24 mouse cellular contexts compared by ENCODE assay signal in genomic region chr9:25178066-25178465, GRCm38 (mm10). TPM values are rescaled to one million over a fixed set of nuclear protein-coding genes. Genes with fewer than 3 reads are reported as not detected.
A peak's percentile ranks its signal among the peaks of the same experiment; 100 is the strongest.
DNase-seq lines count a peak whose midpoint lies in the region; ATAC-seq and TF ChIP-seq lines count a peak whose summit lies in the region.
"Had no signal": no experiment of that assay in that cellular context is flagged by ENCODE, and none has a peak within 500 bp of the region (broad histone marks: within the 10 kb centered on the region; RNA-seq: fewer than 3 reads in every experiment).

No protein-coding gene starts in this region.

- 65% methylated on average over 3 of the region's 3 CpGs for WGBS in kidney, postnatal 0 days
- WGBS in kidney, embryonic 14.5 days = 72% methylated on average over 3 of the region's 3 CpGs
- WGBS in heart, embryonic 15.5 days = 78% methylated on average over 3 of the region's 3 CpGs

- H3K4me1 ChIP-seq in kidney, postnatal 0 days (replicated peaks; ENCODE audit: insufficient read depth, low read length) = no peaks in the 10 kb centered on the region
- 0 out of 2 replicates have a peak, but pooled peaks cover 4% of the 10 kb centered on the region for H3K4me1 ChIP-seq in kidney, embryonic 14.5 days (ENCODE audit: control insufficient read depth, insufficient read depth, low read length)
- H3K4me1 ChIP-seq in heart, embryonic 15.5 days (replicated peaks) = peaks cover 42% of the 10 kb centered on the region

- no peak overlapping the region for H3K9ac ChIP-seq in kidney, postnatal 0 days (ENCODE audit: low read depth, low read length)
- H3K9ac ChIP-seq in kidney, embryonic 14.5 days (ENCODE audit: low read depth, low read length) = no peak overlapping the region
- H3K9ac ChIP-seq in heart, embryonic 15.5 days = no peak overlapping the region
- H3K9ac ChIP-seq: hindbrain, embryonic 13.5 days; liver, embryonic 14.5 days had no signal

- ATAC-seq in kidney, postnatal 0 days (replicated peaks; ENCODE audit: low FRiP score, low read depth) = no peak
- no peak for ATAC-seq in kidney, embryonic 14.5 days (ENCODE audit: low FRiP score, low TSS enrichment)
- no peak for ATAC-seq in heart, embryonic 15.5 days (replicated peaks; ENCODE audit: insufficient number of reproducible peaks, insufficient read depth, low FRiP score, low read depth)
- ATAC-seq in megakaryocyte, adult 5-6 weeks (ENCODE audit: poor library complexity, severe bottlenecking) = no peak
- ATAC-seq: forebrain, embryonic 16.5 days; intestine, embryonic 16.5 days; Patski had no signal

- H3K27ac ChIP-seq in kidney, postnatal 0 days = peak overlapping the region; percentile 25; the same call in 1 of the 2 replicates
- H3K27ac ChIP-seq in kidney, embryonic 14.5 days (ENCODE audit: low read depth, low read length) = no peak overlapping the region
- H3K27ac ChIP-seq in heart, embryonic 15.5 days = 0 out of 2 replicates have a peak overlapping the region, but pooled peaks have one; percentile 4
- H3K27ac ChIP-seq: hindbrain, embryonic 13.5 days; liver, embryonic 14.5 days; macrophage had no signal

- H3K4me3 ChIP-seq in kidney, postnatal 0 days (replicated peaks; ENCODE audit: low read depth, low read length) = no peak overlapping the region
- no peak overlapping the region for H3K4me3 ChIP-seq in kidney, embryonic 14.5 days (ENCODE audit: low read length)
- no peak overlapping the region for H3K4me3 ChIP-seq in heart, embryonic 15.5 days
- H3K4me3 ChIP-seq: erythroblast, embryonic 14.5 days; hindbrain, embryonic 13.5 days had no signal

- H3K4me2 ChIP-seq in kidney, postnatal 0 days (ENCODE audit: low read length) = no peak overlapping the region
- no peak overlapping the region for H3K4me2 ChIP-seq in kidney, embryonic 14.5 days (replicated peaks; ENCODE audit: low read depth, low read length)
- H3K4me2 ChIP-seq in heart, embryonic 15.5 days = no peak overlapping the region
- H3K4me2 ChIP-seq: hindbrain, embryonic 13.5 days had no signal

- H3K36me3 ChIP-seq in kidney, postnatal 0 days (ENCODE audit: insufficient read depth, low read length) = no peaks in the 10 kb centered on the region
- H3K36me3 ChIP-seq in kidney, embryonic 14.5 days (ENCODE audit: control insufficient read depth, insufficient read depth, low read length) = no peaks in the 10 kb centered on the region
- H3K36me3 ChIP-seq in heart, embryonic 15.5 days = no peaks in the 10 kb centered on the region
- H3K36me3 ChIP-seq: hindbrain, embryonic 13.5 days had no signal

- intact Hi-C loops in heart, postnatal 25 days (cut with DNase I) = loop anchor here (5.0 kb wide), 1 partner anchor 34 kb away; no protein-coding TSS in a partner anchor

- H3K9me3 ChIP-seq in kidney, postnatal 0 days (replicated peaks; ENCODE audit: low read length) = no peaks in the 10 kb centered on the region
- no peaks in the 10 kb centered on the region for H3K9me3 ChIP-seq in kidney, embryonic 14.5 days (ENCODE audit: control insufficient read depth, low read length)
- no peaks in the 10 kb centered on the region for H3K9me3 ChIP-seq in heart, embryonic 15.5 days (replicated peaks)
- H3K9me3 ChIP-seq: hindbrain, embryonic 13.5 days had no signal

- DNase-seq in heart, adult 18-20 months = peak; percentile 50 to 53
- no peak for DNase-seq in heart, postnatal 25 days (ENCODE audit: low spot score)
- no peak for DNase-seq in kidney, postnatal 0 days (ENCODE audit: low spot score)
- DNase-seq in gastrocnemius, postnatal 10 days = peak; percentile 8
- no peak for DNase-seq in cerebellum, adult 8-10 months
- DNase-seq: adrenal gland, postnatal 14 days; cerebellum, adult 11-12 months; cerebellum, postnatal 10 days; layer of hippocampus, adult 9-11 months; liver; lung, adult 2 months; lung, postnatal 10 days; midbrain, embryonic 14.5 days; thymus, postnatal 4 days had no signal

- no peak for TF ChIP-seq CTCF in kidney, postnatal 0 days (IDR thresholded peaks at IDR 0.05; ENCODE audit: low read depth)

- no peaks in the 10 kb centered on the region for H3K27me3 ChIP-seq in kidney, postnatal 0 days (ENCODE audit: insufficient read depth, low read length)
- no peaks in the 10 kb centered on the region for H3K27me3 ChIP-seq in kidney, embryonic 14.5 days (ENCODE audit: control insufficient read depth, insufficient read depth, low read length)
- no peaks in the 10 kb centered on the region for H3K27me3 ChIP-seq in heart, embryonic 15.5 days
- H3K27me3 ChIP-seq: hindbrain, embryonic 13.5 days; Patski had no signal

RNA-seq across cellular contexts. Expression of gene Herpud2, which starts 26.4 kb away (rescaled TPM):
- total RNA-seq in heart, adult 18-20 months (2021) = 10 to 100 TPM; 33.0 to 34.9 TPM
- total RNA-seq in heart, postnatal 25 days (2021) = 10 to 100 TPM; 33.4 to 37.8 TPM
- 33.5 and 36.7 TPM in 2 replicates for polyA plus RNA-seq in kidney, postnatal 0 days (2015; fragmentation: Nextera tagmentation; extraction: Ambion mirVana)
- 22.6 and 36.9 TPM in 2 replicates for polyA plus RNA-seq in kidney, embryonic 14.5 days (2014; fragmentation: Nextera tagmentation; extraction: Ambion mirVana)
- total RNA-seq in gastrocnemius, postnatal 10 days (2021) = 10 to 100 TPM; 41.8 to 45.3 TPM
- 29.2 and 33.2 TPM in 2 replicates for polyA plus RNA-seq in heart, embryonic 15.5 days (2015; fragmentation: Nextera tagmentation; extraction: Ambion mirVana)
- total RNA-seq in megakaryocyte, adult 5-6 weeks (2015) = 47.1 and 54.7 TPM in 2 replicates
- 19.9 and 26.2 TPM in 2 replicates for total RNA-seq in megakaryocyte, adult 5-6 weeks (2017)

Comparison
In these comparisons a context has a peak if more than half of its experiments do, and no peak if none do; other contexts are left out.
1. DNase-seq: peak in heart, adult 18-20 months (2 of 2) and gastrocnemius, postnatal 10 days (single experiment); none in heart, postnatal 25 days (single experiment), kidney, postnatal 0 days (single experiment) and cerebellum, adult 8-10 months (single experiment).